Mouse (Mus musculus) megakaryocyte, embryonic 14.5 days (primary cell): Measurements from ENCODE around the gene Gm525. TPM values are rescaled to one million over a fixed set of nuclear protein-coding genes. Genes with fewer than 3 reads are reported as not detected.

Experiments
- H3K27me3 ChIP-seq: replicated peaks from 2 replicates; pipeline ENCODE3; 2012; ENCODE audit warnings: inconsistent platforms
- H3K36me3 ChIP-seq: replicated peaks from 2 replicates; pipeline ENCODE3; 2012; ENCODE audit warnings: low read length, inconsistent platforms, mixed read lengths
- H3K4me1 ChIP-seq: 2 replicates; pipeline ENCODE4 v1.6.1; 2012; ENCODE audit warnings: inconsistent platforms
- H3K4me3 ChIP-seq: replicated peaks from 2 replicates; pipeline ENCODE3; 2012; ENCODE audit warnings: moderate library complexity, mild to moderate bottlenecking, inconsistent platforms
- H3K9me3 ChIP-seq: 2 replicates; pipeline ENCODE4 v1.6.1; 2012; ENCODE audit warnings: inconsistent platforms
- FLI1 ChIP-seq: IDR thresholded peaks from 2 replicates; pipeline ENCODE4 v1.6.1; 2012; ENCODE audit warnings: low read length, inconsistent platforms, mixed read lengths
- GATA1 ChIP-seq: IDR thresholded peaks from 3 replicates; pipeline ENCODE4 v1.6.1; 2012; ENCODE audit warnings: mixed read lengths, low read length, inconsistent platforms, borderline replicate concordance
- polyA plus RNA-seq: library from polyadenylated mRNA; stranded (reverse); fragments of >175 nt; gene quantifications from 2 replicates; pipeline ENCODE4 v1.2.3, GENCODE M21; 2012; ENCODE audit warnings: low replicate concordance; ENCODE audit not compliant: insufficient read depth

Gm525 gene
- polyA plus RNA-seq, 1 experiment, result not detected

GRCm38 (mm10) chr11:89061362-89061761, 12.3 kb upstream of the Gm525 start:
- H3K4me1 ChIP-seq, result peaks cover 26% of the 10 kb centered on the region
- TF ChIP-seq GATA1 (no peak), FLI1 (no peak)
- H3K9me3 ChIP-seq, result 0 out of 2 replicates have a peak, but pooled peaks cover 4% of the 10 kb centered on the region
- H3K4me3 ChIP-seq, result no peak overlapping the region
- H3K27me3 ChIP-seq, result peaks cover 6% of the 10 kb centered on the region
- peaks cover 10% of the 10 kb centered on the region for H3K36me3 ChIP-seq

- Histone ChIP-seq H3K4me3 (no peak overlapping the region), H3K9me3 (0 out of 2 replicates have a peak, but pooled peaks cover 4% of the 10 kb centered on the region), H3K27me3 (peaks cover 10% of the 10 kb centered on the region), H3K36me3 (no peaks in the 10 kb centered on the region), H3K4me1 (peaks cover 34% of the 10 kb centered on the region)
- TF ChIP-seq GATA1, result no peak
- TF ChIP-seq FLI1, result no peak
Measured at GRCm38 (mm10) chr11:89064312-89064711, 9.3 kb upstream of the Gm525 start.

- 0 out of 2 replicates have a peak, but pooled peaks cover 4% of the 10 kb centered on the region for H3K9me3 ChIP-seq
- no peaks in the 10 kb centered on the region for H3K36me3 ChIP-seq
- H3K4me1 ChIP-seq, result peaks cover 28% of the 10 kb centered on the region
- peaks cover 10% of the 10 kb centered on the region for H3K27me3 ChIP-seq
- TF ChIP-seq GATA1, result no peak
- no peak for TF ChIP-seq FLI1
- no peak overlapping the region for H3K4me3 ChIP-seq
Measured at GRCm38 (mm10) chr11:89065297-89065696, 8.3 kb upstream of the Gm525 start.

- TF ChIP-seq GATA1 (no peak), FLI1 (no peak)
- H3K27me3 ChIP-seq, result peaks cover 10% of the 10 kb centered on the region
- no peaks in the 10 kb centered on the region for H3K36me3 ChIP-seq
- no peak overlapping the region for H3K4me3 ChIP-seq
- 0 out of 2 replicates have a peak, but pooled peaks cover 4% of the 10 kb centered on the region for H3K9me3 ChIP-seq
- H3K4me1 ChIP-seq, result peaks cover 22% of the 10 kb centered on the region
Measured at GRCm38 (mm10) chr11:89066126-89066525, 7.5 kb upstream of the Gm525 start.

GRCm38 (mm10) chr11:89066750-89067149, 6.9 kb upstream of the Gm525 start, which contains the start of gene Dgke:
TSS of gene Dgke (minus strand) at chr11:89066850.
- Histone ChIP-seq H3K27me3 (peaks cover 10% of the 10 kb centered on the region), H3K9me3 (0 out of 2 replicates have a peak, but pooled peaks cover 4% of the 10 kb centered on the region), H3K4me3 (no peak within 1 kb of the TSS), H3K36me3 (no peaks in the 10 kb centered on the region), H3K4me1 (peaks cover 22% of the 10 kb centered on the region)
- TF ChIP-seq GATA1 (no peak), FLI1 (no peak)

- Histone ChIP-seq H3K36me3 (no peaks in the 10 kb centered on the region), H3K4me3 (no peak overlapping the region), H3K27me3 (peaks cover 11% of the 10 kb centered on the region), H3K9me3 (0 out of 2 replicates have a peak, but pooled peaks cover 4% of the 10 kb centered on the region), H3K4me1 (peaks cover 24% of the 10 kb centered on the region)
- TF ChIP-seq GATA1 (no peak), FLI1 (no peak)
Measured at GRCm38 (mm10) chr11:89067301-89067822, 6.3 kb upstream of the Gm525 start.

GRCm38 (mm10) chr11:89067871-89068490, 5.7 kb upstream of the Gm525 start:
- Histone ChIP-seq H3K36me3 (no peaks in the 10 kb centered on the region), H3K4me1 (peaks cover 26% of the 10 kb centered on the region), H3K9me3 (0 out of 2 replicates have a peak, but pooled peaks cover 4% of the 10 kb centered on the region), H3K4me3 (no peak overlapping the region), H3K27me3 (peaks cover 9% of the 10 kb centered on the region)
- TF ChIP-seq FLI1 (no peak), GATA1 (no peak)

- Histone ChIP-seq H3K4me3 (no peak overlapping the region), H3K27me3 (peaks cover 9% of the 10 kb centered on the region), H3K36me3 (no peaks in the 10 kb centered on the region), H3K9me3 (0 out of 2 replicates have a peak, but pooled peaks cover 4% of the 10 kb centered on the region), H3K4me1 (peaks cover 26% of the 10 kb centered on the region)
- no peak for TF ChIP-seq FLI1
- no peak for TF ChIP-seq GATA1
Measured at GRCm38 (mm10) chr11:89068649-89069048, 5.0 kb upstream of the Gm525 start.

GRCm38 (mm10) chr11:89069303-89069702, 4.3 kb upstream of the Gm525 start:
- Histone ChIP-seq H3K4me1 (peaks cover 26% of the 10 kb centered on the region), H3K9me3 (0 out of 2 replicates have a peak, but pooled peaks cover 4% of the 10 kb centered on the region), H3K36me3 (no peaks in the 10 kb centered on the region), H3K4me3 (no peak overlapping the region), H3K27me3 (peaks cover 9% of the 10 kb centered on the region)
- TF ChIP-seq FLI1 (no peak), GATA1 (no peak)

- no peaks in the 10 kb centered on the region for H3K36me3 ChIP-seq
- H3K9me3 ChIP-seq, result no peaks in the 10 kb centered on the region
- no peak overlapping the region for H3K4me3 ChIP-seq
- peaks cover 34% of the 10 kb centered on the region for H3K4me1 ChIP-seq
- TF ChIP-seq GATA1 (no peak), FLI1 (no peak)
- H3K27me3 ChIP-seq, result peaks cover 11% of the 10 kb centered on the region
Measured at GRCm38 (mm10) chr11:89071522-89071921, 2.1 kb upstream of the Gm525 start.
